ENCODE assay signal across 9 mouse cellular contexts in genomic region chr17:48543301-48543765, GRCm38 (mm10).
DNase-seq lines count a peak whose midpoint lies in the region; ATAC-seq lines count a peak whose summit lies in the region.
"Had no signal": no experiment of that assay in that cellular context is flagged by ENCODE, and none has a peak within 500 bp of the region (broad histone marks: within the 10 kb centered on the region; RNA-seq: fewer than 3 reads in every experiment).

No protein-coding gene starts in this region.

- no peak for DNase-seq in hindbrain, embryonic 10.5 days (ENCODE audit: low spot score)
- peak; percentile 56 to 62 for DNase-seq in frontal cortex, postnatal 14 days (ENCODE audit: low spot score in 2 of 2)
- DNase-seq in layer of hippocampus, postnatal 25 days (ENCODE audit: extremely low spot score in 1 of 2, low spot score in 1 of 2): peak; percentile 40 to 42
- peak; percentile 81 to 90 for DNase-seq in right cerebral cortex, postnatal 10 days (ENCODE audit: low spot score in 2 of 2)
- DNase-seq in embryo, embryonic 10 days (ENCODE audit: low spot score): no peak
- no peak for DNase-seq in urinary bladder, postnatal 25 days (ENCODE audit: low spot score)
- DNase-seq in ovary, postnatal 10 days (ENCODE audit: low spot score): no peak

- H3K9ac ChIP-seq in hindbrain, embryonic 15.5 days: no peak overlapping the region

- WGBS in hindbrain, embryonic 15.5 days: 54% methylated on average over 15 of the region's 15 CpGs
- WGBS in hindbrain, embryonic 10.5 days: 73% methylated on average over 15 of the region's 15 CpGs

- peak overlapping the region; percentile 50 for H3K4me2 ChIP-seq in hindbrain, embryonic 15.5 days

- peaks cover 17% of the 10 kb centered on the region for H3K4me1 ChIP-seq in hindbrain, embryonic 15.5 days (replicated peaks)
- peaks cover 6% of the 10 kb centered on the region for H3K4me1 ChIP-seq in hindbrain, embryonic 10.5 days (replicated peaks)

- H3K27ac ChIP-seq in hindbrain, embryonic 15.5 days (replicated peaks): peak overlapping the region; percentile 61; the same call in 1 of the 2 replicates
- H3K27ac ChIP-seq in hindbrain, embryonic 10.5 days: no peak overlapping the region

- no peak for ATAC-seq in hindbrain, embryonic 15.5 days (ENCODE audit: low FRiP score, low read depth)

- no peaks in the 10 kb centered on the region for H3K27me3 ChIP-seq in hindbrain, embryonic 15.5 days
- no peaks in the 10 kb centered on the region for H3K27me3 ChIP-seq in hindbrain, embryonic 10.5 days (ENCODE audit: insufficient read depth, poor library complexity, severe bottlenecking)

- peak overlapping the region; percentile 16 for H3K4me3 ChIP-seq in hindbrain, embryonic 15.5 days
- H3K4me3 ChIP-seq in hindbrain, embryonic 10.5 days: no peak overlapping the region

- no peaks in the 10 kb centered on the region for H3K36me3 ChIP-seq in hindbrain, embryonic 15.5 days
- no peaks in the 10 kb centered on the region for H3K36me3 ChIP-seq in hindbrain, embryonic 10.5 days
- H3K36me3 ChIP-seq: G1E had no signal

- no peaks in the 10 kb centered on the region for H3K9me3 ChIP-seq in hindbrain, embryonic 15.5 days
- no peaks in the 10 kb centered on the region for H3K9me3 ChIP-seq in hindbrain, embryonic 10.5 days

Comparison
In these comparisons a context has a peak if more than half of its experiments do, and no peak if none do; other contexts are left out.
1. DNase-seq: peak in frontal cortex, postnatal 14 days (2 of 2), layer of hippocampus, postnatal 25 days (2 of 2) and right cerebral cortex, postnatal 10 days (2 of 2); none in hindbrain, embryonic 10.5 days (single experiment), embryo, embryonic 10 days (single experiment), urinary bladder, postnatal 25 days (single experiment) and ovary, postnatal 10 days (single experiment).